Mouse (Mus musculus): ENCODE data around the gene Gmpr.

Gmpr gene

GRCm38 (mm10) chr13:45539205-45539568 lies 31.9 kb downstream of the Gmpr start:
- peak; percentile 44 to 87 for DNase-seq (ENCODE audit: low spot score in 2 of 2)

DNA sequence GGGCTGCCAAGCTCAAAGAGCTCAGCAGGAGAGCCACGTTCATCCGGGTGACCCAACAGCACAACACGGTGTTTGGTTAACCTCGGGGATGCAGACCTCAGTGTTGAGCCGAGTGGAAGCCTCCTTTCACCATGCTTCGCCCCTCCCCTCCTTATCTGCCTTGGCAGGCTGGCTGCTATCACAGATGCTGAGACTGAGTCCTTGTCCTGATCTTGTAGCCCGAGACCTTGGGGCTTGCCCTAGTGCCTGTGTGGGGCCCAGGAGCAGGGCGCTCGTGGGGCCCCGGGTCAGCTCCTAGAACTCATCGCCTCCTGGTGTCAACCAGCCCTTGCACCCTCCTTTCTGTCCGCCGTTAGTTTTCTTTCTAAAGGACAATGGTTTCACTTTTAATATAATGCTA lies 38.7 kb downstream of the Gmpr start:
- no peak for DNase-seq (ENCODE audit: low spot score in 2 of 2)

GRCm38 (mm10) chr13:45546946-45547345 lies 39.7 kb downstream of the Gmpr start:
- DNase-seq (ENCODE audit: low spot score in 2 of 2) = no peak

DNA sequence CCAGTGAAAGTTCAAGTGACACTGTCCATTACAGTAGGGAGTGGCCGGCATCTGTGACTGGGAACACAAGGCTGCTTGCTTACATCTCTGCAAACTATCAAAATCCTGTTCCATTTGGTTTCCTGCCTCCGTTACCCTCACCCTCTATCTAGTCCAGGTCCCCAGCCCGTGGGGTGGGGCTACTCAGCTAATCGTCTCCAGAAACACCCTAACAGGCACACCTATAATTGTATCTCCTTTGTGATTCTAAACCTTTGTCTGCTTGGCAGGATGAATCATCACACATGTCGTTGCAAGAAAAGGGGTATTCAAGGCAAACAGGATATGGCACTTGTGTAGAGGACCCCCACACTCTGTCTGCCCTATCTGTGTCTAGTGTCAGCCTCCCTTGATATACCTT lies 40.3 kb downstream of the Gmpr start:
- no peak for DNase-seq (ENCODE audit: low spot score in 2 of 2)

DNA sequence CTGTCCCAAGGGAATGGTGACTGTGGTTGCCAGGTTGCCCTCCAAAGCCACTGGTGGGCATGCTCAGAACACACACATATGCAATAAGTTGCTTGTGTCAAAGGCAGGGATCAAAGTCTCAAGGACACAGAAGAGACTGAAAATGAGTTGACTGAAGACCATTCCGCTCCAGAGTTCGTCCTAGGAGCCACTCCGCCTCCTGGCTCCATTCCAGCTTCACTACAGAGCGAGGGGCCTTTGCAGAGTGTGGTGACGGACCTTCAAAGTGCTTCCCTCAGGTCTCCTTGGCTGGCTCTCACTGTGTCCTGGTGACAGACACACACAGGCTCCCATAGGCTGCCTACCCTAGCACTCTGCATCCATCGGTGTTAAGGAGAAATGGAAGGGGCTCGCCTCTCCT lies 46.4 kb downstream of the Gmpr start:
- DNase-seq (ENCODE audit: low spot score in 2 of 2) = no peak

GRCm38 (mm10) chr13:45558367-45558766 lies 51.1 kb downstream of the Gmpr start:
- DNase-seq (ENCODE audit: low spot score in 2 of 2) = no peak

- DNase-seq (ENCODE audit: low spot score in 2 of 2) = no peak
These were observed 52.0 kb downstream of the Gmpr start for GRCm38 (mm10) chr13:45559258-45559657.

GRCm38 (mm10) chr13:45560543-45560942 lies 53.3 kb downstream of the Gmpr start:
- DNase-seq (ENCODE audit: low spot score in 2 of 2) = no peak

GRCm38 (mm10) chr13:45562011-45562410 lies 54.8 kb downstream of the Gmpr start:
- DNase-seq (ENCODE audit: low spot score in 2 of 2) = peak in 1 of 2 experiments; percentile 51

- DNase-seq (ENCODE audit: low spot score in 2 of 2) = no peak
These were observed 57.7 kb downstream of the Gmpr start for GRCm38 (mm10) chr13:45564946-45565345.

- DNase-seq (ENCODE audit: low spot score in 2 of 2) = peak in 1 of 2 experiments; percentile 67
These were observed 62.7 kb downstream of the Gmpr start for GRCm38 (mm10) chr13:45569932-45570331.

DNA sequence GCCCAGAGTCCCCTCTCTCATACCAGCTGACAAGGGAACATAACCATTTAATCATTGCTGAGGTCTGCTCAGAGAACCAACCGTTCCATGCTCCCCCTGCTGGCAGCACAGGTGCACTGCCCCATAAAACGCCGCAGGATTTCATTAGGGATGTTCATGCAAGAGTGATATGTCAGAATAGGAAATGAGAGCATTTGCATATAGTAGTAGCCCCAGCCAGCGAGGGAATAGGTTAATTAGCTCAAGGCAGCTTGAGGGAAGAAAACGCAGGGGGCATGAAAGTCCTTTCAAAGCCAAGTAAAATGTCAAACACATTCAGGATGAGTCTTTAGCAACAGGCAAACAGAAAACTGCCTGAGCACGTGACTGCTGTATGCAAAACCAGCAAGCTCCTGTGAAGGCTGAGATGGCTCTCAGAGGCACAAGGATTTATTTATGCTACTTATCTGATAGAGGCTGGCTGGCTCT lies 64.6 kb downstream of the Gmpr start:
- DNase-seq (ENCODE audit: low spot score in 2 of 2) = peak; percentile 68 to 92

GRCm38 (mm10) chr13:45572768-45573167 lies 65.5 kb downstream of the Gmpr start:
- DNase-seq (ENCODE audit: low spot score in 2 of 2) = peak in 1 of 2 experiments; percentile 64

- DNase-seq (ENCODE audit: low spot score in 2 of 2) = no peak
These were observed 68.9 kb downstream of the Gmpr start for GRCm38 (mm10) chr13:45576185-45576584.

GRCm38 (mm10) chr13:45577366-45577765 lies 70.1 kb downstream of the Gmpr start:
- DNase-seq (ENCODE audit: low spot score in 2 of 2) = no peak

DNA sequence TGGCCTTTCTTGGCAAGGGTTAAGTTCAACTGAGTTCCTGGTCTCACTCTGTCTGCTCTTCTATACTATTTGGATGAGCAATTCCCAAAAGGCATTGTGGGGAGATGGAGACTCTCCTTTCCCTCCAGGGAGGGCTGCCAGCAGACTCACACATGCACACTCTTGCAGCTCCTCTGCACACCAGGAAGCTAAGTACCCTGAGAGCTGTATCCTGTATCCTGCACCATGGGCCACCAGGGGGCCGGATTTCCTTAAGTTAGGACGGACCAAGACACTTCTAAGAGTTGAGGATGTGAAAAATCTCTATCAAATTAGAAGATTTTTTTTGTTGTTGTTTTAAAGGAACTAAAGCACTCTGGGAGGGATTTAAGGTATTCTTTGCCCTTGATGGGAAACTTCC lies 70.5 kb downstream of the Gmpr start:
- DNase-seq (ENCODE audit: low spot score in 2 of 2) = no peak

- DNase-seq (ENCODE audit: low spot score in 2 of 2) = no peak
These were observed 72.5 kb downstream of the Gmpr start for GRCm38 (mm10) chr13:45579751-45580150.

- peak in 1 of 2 experiments; percentile 33 for DNase-seq (ENCODE audit: low spot score in 2 of 2)
These were observed 75.0 kb downstream of the Gmpr start for GRCm38 (mm10) chr13:45582294-45582693.

GRCm38 (mm10) chr13:45583061-45583460 lies 75.8 kb downstream of the Gmpr start:
- DNase-seq (ENCODE audit: low spot score in 2 of 2) = no peak

DNA sequence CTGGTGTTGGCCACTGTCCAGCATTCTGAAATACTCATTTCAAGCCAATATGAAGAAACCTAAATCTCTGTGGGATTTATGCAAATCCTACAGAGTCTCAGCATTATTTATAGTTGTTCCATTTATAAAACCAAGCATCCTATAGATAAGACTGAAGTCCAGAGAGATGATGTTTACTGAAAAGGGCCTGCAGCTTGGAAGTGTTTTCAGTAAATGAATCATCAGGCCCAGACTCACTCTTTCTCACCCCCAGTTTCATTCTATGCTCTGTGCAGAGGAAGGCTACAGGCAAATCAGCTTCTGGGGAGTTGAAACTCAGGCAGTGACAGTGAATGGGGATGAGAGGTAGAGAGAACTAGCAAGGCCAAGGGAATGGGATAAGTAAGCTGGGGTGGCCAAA lies 83.7 kb downstream of the Gmpr start:
- no peak for DNase-seq (ENCODE audit: low spot score in 2 of 2)

DNA sequence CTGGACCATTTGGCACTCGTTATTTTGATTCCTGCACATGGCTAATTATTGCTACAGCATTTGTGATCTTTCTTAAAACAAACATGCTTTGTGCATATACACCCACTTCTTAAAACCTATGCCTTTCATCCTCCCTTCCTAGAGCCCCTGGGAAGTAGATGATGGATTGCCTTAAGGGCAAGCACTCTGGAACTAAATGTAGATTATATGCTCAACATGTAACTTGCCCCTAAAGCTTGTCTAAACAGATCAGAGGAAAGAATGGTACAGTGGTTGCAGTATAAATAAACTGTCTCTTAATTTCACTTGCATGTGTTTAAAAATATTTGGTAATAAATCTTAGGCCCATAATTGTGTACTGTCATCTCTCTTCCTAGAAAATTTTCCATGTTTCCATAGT lies 86.7 kb downstream of the Gmpr start:
- DNase-seq (ENCODE audit: low spot score in 2 of 2) = no peak

DNA sequence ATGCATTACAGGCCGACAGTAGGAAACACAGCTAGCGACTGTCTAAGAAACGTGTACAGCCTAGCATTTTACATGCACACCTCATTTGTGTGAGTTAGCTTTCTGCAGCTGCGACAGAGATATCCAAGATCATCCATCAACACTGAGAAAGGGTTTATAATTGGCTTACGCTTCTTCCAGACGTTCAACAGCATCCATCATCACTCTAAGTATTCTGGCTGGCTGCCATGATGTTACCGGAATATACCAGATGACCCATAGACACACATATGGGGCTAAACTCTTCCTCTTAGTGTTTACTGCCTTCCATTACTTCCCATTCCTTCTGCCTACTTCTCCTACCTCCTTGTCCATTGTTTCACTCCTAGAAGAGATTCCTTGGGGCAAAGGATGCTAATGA lies 88.2 kb downstream of the Gmpr start:
- DNase-seq (ENCODE audit: low spot score in 2 of 2) = no peak

GRCm38 (mm10) chr13:45599831-45600230 lies 92.6 kb downstream of the Gmpr start:
- no peak for DNase-seq (ENCODE audit: low spot score in 2 of 2)

- no peak for DNase-seq (ENCODE audit: low spot score in 2 of 2)
These were observed 93.2 kb downstream of the Gmpr start for GRCm38 (mm10) chr13:45600443-45600842.

Measured in left cerebral cortex, adult 9 months (tissue).